Mouse (Mus musculus): ENCODE data around the gene Zfyve28.

- TF ChIP-seq CTCF (IDR thresholded peaks at IDR 0.05) (no peak), EP300 (IDR thresholded peaks at IDR 0.05) (no peak)
Observed at GRCm38 (mm10) chr5:34259172-34259816, 29.0 kb downstream of the Zfyve28 start.

Measured in lung, postnatal 0 days (tissue).